Mouse (Mus musculus) heart, embryonic 10.5 days (tissue): Measurements from ENCODE around the gene Ntrk2. TPM values are rescaled to one million over a fixed set of nuclear protein-coding genes. Genes with fewer than 3 reads are reported as not detected.
A peak's percentile ranks its signal among the peaks of the same experiment; 100 is the strongest.
"Not testable (repeated sequence)": the region's sequence is repeated elsewhere in the genome, so short reads cannot be mapped to it uniquely, and the experiment has no call there.

ENCODE experiments used
- DNase-seq: peaks from one replicate; pipeline ENCODE4 v3.0.0-alpha.2; 2017; ENCODE audit warnings: low spot score
- H3K27ac ChIP-seq: fragments of 300-500 bp; sonication (generic); 2 replicates; pipeline ENCODE4 v1.5.1; 2016; ENCODE audit warnings: mild to moderate bottlenecking
- H3K27me3 ChIP-seq: fragments of 300-500 bp; sonication (generic); 2 replicates; pipeline ENCODE4 v1.6.1; 2016; ENCODE audit warnings: mild to moderate bottlenecking; ENCODE audit not compliant: poor library complexity, insufficient read depth, severe bottlenecking
- H3K36me3 ChIP-seq: fragments of 300-500 bp; sonication (generic); 2 replicates; pipeline ENCODE4 v1.6.1; 2016; ENCODE audit warnings: mild to moderate bottlenecking, moderate library complexity
- H3K4me1 ChIP-seq: fragments of 300-500 bp; sonication (generic); 2 replicates; pipeline ENCODE4 v1.6.1; 2016; ENCODE audit warnings: mild to moderate bottlenecking
- H3K4me3 ChIP-seq: fragments of 300-500 bp; sonication (generic); 2 replicates; pipeline ENCODE4 v1.5.1; 2016; ENCODE audit warnings: mild to moderate bottlenecking, moderate library complexity
- H3K9me3 ChIP-seq: fragments of 300-500 bp; sonication (generic); 2 replicates; pipeline ENCODE4 v1.6.1; 2016; ENCODE audit warnings: mild to moderate bottlenecking, moderate library complexity
- WGBS: fragments of 180-500 bp; shearing (Covaris S2); methylation state at CpG from one replicate; pipeline ENCODE4 v1.1.7; 2016; 5-methylcytosine and 5-hydroxymethylcytosine counted together
- polyA plus RNA-seq: library from polyadenylated mRNA; unstranded; fragments of >200 nt; fragmentation: Nextera tagmentation; extraction: Ambion mirVana; gene quantifications from 2 replicates; pipeline ENCODE4 v1.2.1, GENCODE M21; 2016

Gene Ntrk2
- polyA plus RNA-seq, 1 experiment from 2014 or later = 5.6 TPM

DNA sequence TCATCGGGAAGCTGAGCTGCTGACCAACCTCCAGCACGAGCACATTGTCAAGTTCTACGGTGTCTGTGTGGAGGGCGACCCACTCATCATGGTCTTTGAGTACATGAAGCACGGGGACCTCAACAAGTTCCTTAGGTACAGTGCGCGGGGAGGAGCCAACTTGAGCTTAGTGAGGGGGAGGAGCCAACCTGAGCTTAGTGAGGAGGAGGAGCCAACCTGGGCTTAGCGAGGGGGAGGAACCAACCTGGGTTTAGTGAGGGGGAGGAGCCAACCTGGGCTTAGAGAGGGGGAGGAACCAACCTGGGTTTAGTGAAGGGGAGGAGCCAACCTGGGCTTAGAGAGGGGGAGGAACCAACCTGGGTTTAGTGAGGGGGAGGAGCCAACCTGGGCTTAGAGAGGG lies 248.0 kb downstream of the Ntrk2 start:
- not testable (repeated sequence) for DNase-seq, H3K4me1 ChIP-seq, H3K36me3 ChIP-seq, H3K27ac ChIP-seq, H3K4me3 ChIP-seq, H3K9me3 ChIP-seq
- peaks cover 15% of the 10 kb centered on the region; the same call in 1 of the 2 replicates for H3K27me3 ChIP-seq
- WGBS = 75% methylated on average over 8 of the region's 8 CpGs

DNA sequence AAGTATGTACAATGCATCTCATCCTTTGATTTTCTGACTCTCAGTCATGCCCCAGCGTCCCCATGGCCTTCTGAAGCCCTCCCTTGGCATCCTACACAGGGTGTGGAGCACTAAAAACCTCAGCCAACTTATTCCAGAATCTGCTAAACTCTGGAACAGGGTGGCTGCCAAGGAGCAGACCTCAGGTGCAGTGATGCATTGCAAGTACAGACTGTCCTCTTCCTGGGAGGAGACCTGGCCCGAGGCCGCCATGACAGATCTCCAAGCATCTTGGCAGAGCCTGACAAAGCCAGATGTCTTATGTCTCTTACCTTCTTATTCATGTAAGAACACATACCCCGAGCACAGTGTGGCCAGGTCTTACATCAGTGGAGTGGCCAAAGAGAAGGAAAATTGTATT lies 250.5 kb downstream of the Ntrk2 start:
- H3K4me3 ChIP-seq = no peak overlapping the region
- H3K36me3 ChIP-seq = no peaks in the 10 kb centered on the region
- DNase-seq = no peak
- 81% methylated on average over 4 of the region's 4 CpGs for WGBS
- H3K9me3 ChIP-seq = no peaks in the 10 kb centered on the region
- H3K27ac ChIP-seq = no peak overlapping the region
- peaks cover 24% of the 10 kb centered on the region for H3K27me3 ChIP-seq
- no peaks in the 10 kb centered on the region for H3K4me1 ChIP-seq

DNA sequence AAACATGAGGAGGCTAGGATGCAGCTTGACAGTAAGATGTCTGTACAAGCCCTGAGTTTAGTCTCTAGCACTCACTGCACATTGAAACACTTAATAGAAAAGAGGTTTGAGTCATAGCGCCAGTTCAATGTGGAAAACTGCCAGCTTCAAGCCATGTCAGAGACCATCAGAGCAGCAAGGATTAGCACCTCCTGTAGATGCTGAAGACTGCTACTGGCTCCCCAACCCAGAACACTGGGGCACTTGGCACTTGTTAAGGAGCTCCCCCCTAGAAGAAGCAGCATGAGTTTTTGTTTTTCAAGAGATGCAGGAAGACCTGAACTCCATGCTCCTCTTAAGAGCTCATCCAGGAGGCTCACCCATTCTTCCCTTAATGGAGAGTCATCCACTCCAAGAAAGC lies 251.5 kb downstream of the Ntrk2 start:
- no peaks in the 10 kb centered on the region for H3K9me3 ChIP-seq
- no peak for DNase-seq
- H3K36me3 ChIP-seq = no peaks in the 10 kb centered on the region
- H3K27ac ChIP-seq = no peak overlapping the region
- no peaks in the 10 kb centered on the region for H3K4me1 ChIP-seq
- no peak overlapping the region for H3K4me3 ChIP-seq
- WGBS = 59% methylated on average over 1 of the region's 1 CpGs
- peaks cover 24% of the 10 kb centered on the region for H3K27me3 ChIP-seq

DNA sequence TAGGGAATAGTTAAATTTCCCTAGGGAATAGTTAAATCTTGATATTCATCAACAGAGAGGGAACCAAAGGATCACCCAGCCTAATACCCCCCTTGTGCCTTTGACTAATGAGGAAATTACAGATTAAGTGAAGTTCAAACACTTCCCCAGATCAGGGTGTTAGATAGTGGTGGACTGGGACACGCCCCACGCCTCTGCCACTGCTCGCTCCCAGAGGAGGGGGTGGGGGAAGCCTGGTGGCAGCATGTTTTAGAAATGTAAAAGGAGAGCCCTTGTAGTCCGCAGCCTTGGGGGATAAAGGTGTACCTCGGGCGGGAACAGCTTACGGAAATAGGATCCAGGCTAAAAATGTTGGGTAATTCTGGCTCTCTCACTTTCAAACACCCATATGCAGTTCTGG lies 252.7 kb downstream of the Ntrk2 start:
- H3K36me3 ChIP-seq = no peaks in the 10 kb centered on the region
- H3K27me3 ChIP-seq = peaks cover 24% of the 10 kb centered on the region
- 10% methylated on average over 7 of the region's 7 CpGs for WGBS
- DNase-seq = no peak
- no peak overlapping the region for H3K27ac ChIP-seq
- H3K4me1 ChIP-seq = no peaks in the 10 kb centered on the region
- no peak overlapping the region for H3K4me3 ChIP-seq
- no peaks in the 10 kb centered on the region for H3K9me3 ChIP-seq

DNA sequence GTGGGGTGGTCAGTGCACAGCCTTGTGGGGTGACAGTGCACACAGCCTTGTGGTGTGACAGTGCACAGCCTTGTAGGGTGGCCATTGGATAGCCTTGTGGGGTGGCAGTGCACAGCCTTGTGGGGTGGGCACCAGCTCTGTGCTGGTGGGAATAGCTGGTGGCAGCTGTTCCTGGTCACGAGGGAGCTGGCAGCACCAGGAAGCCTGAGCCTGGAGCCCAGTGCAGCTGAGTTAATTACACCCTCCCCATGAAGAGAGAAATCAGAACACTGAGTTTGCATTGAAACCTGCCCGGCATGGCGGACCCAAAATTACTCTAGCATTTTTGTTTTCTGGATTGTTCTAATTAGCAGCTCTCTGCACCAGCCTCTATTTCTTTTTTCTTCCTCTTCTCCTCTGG lies 259.3 kb downstream of the Ntrk2 start:
- Histone ChIP-seq H3K9me3 (no peaks in the 10 kb centered on the region), H3K4me1 (no peaks in the 10 kb centered on the region), H3K27ac (no peak overlapping the region), H3K27me3 (no peaks in the 10 kb centered on the region), H3K4me3 (no peak overlapping the region), H3K36me3 (no peaks in the 10 kb centered on the region)
- DNase-seq = no peak
- 72% methylated on average over 3 of the region's 3 CpGs for WGBS

DNA sequence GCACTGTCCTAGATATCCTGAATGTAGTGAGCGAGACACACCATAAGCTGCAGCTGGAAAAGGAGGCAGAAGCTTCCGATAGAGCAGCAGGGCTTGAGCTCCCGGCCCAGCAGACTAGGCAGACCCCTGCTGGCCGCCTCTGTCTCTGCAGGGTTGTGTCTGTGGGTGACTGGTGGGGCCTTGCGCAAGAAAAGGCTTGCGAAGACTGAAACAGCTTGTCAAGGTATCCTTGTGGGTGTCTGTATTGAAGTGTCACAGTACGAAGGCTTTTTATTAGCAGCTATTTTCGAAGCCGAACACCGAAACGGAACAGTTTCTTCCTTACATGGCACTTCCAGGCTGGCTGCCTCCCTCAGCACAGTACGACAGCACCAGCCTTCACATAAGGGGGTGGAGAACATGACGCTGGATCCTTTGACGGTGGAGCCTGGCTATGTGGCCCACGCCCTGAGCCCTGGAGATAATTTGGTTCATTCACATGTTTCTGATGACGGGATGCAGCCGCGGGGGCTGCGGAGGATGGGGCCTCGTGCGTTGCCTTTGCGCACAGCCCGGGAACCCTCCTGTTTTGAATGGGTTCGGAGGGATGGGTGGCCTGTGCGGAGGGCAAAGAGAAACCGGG lies 267.4 kb downstream of the Ntrk2 start:
- DNase-seq = peak; percentile 88
- peak overlapping the region; percentile 33 for H3K4me3 ChIP-seq
- WGBS = 25% methylated on average over 26 of the region's 26 CpGs
- H3K27ac ChIP-seq = no peak overlapping the region
- 0 out of 2 replicates have a peak, but pooled peaks cover 4% of the 10 kb centered on the region for H3K4me1 ChIP-seq
- peaks cover 44% of the 10 kb centered on the region for H3K27me3 ChIP-seq
- H3K36me3 ChIP-seq = no peaks in the 10 kb centered on the region
- H3K9me3 ChIP-seq = no peaks in the 10 kb centered on the region

DNA sequence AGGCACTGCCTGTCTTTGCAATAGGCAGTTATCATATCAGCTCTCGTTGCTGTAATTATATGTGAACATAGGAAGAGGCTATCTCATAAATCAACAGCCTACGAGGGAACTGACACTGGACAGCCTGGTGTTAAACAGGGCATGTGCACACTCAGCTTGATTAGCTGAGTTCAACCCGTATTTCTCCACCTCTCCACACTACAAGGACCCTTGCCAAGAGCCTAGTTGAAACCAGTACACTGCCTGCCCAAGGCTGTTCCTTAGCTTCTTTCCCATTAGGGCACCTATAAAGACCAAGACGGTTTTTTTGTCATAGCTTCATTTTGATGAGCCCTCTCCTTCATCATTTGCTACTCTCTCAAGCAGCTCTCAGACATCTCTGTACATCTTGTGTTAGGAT lies 270.1 kb downstream of the Ntrk2 start:
- H3K36me3 ChIP-seq = no peaks in the 10 kb centered on the region
- no peak for DNase-seq
- 59% methylated on average over 4 of the region's 4 CpGs for WGBS

DNA sequence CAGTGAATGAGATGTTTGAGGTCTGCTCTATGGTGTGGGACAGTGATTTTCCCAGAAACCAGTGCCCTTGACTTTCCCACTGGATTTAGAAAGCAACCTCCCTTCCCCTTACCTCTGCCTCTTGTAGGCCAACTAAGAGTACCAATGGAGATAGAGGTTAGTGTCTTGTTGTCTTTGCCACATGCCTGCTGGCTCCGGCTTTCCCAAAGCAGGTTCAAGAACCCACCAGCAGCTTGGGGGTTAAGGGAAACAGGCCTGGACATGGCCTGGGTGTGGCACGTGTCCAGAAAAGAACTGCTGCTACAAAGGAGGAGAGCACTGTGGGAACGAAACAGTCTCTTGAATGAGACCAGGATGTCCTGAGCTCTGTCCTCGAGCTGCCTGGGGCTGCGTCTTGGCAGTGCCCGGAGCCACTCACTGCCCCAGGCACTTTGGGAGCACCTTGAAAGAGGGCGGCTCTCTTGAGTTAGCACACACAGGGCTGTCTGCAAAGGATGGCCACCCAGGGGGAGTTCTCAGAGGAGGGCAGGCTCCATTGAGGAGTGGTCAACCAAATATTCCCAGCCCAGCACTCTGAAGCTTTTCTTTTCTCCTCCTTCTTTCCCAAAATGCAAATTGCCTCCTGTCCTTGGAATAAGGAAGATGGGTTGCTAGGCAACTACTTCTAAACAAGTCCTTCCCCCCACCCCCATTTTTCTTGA lies 273.5 kb downstream of the Ntrk2 start:
- Histone ChIP-seq H3K4me3 (no peak overlapping the region), H3K27me3 (peaks cover 15% of the 10 kb centered on the region), H3K4me1 (no peaks in the 10 kb centered on the region), H3K36me3 (no peaks in the 10 kb centered on the region), H3K27ac (no peak overlapping the region), H3K9me3 (no peaks in the 10 kb centered on the region)
- WGBS = 68% methylated on average over 7 of the region's 7 CpGs
- no peak for DNase-seq

More for the DNA sequence above, 270.1 kb downstream of the Ntrk2 start:
- Histone ChIP-seq H3K27ac (no peak overlapping the region), H3K27me3 (peaks cover 40% of the 10 kb centered on the region), H3K4me3 (no peak overlapping the region), H3K9me3 (no peaks in the 10 kb centered on the region), H3K4me1 (0 out of 2 replicates have a peak, but pooled peaks cover 4% of the 10 kb centered on the region)

DNA sequence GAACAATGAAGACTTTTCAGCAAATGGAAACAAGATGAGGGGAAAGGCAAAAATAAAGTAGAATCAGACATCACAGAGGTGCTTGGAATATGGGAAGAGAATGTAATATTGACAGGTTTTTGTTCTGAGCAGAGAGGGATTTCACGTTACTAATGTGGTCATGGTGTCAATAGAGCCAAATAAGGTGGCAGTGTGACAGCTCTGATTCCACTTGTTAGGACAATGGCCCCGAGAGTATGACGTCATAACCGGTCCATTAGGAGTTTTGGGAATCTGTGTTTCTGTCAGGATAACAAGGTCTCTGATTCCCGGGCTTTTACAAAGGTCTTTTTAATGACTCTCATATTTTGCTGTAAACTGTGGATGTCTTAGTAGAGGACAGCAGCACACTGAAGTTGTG lies 274.1 kb downstream of the Ntrk2 start:
- no peaks in the 10 kb centered on the region for H3K9me3 ChIP-seq
- DNase-seq = no peak
- 79% methylated on average over 5 of the region's 5 CpGs for WGBS
- H3K27me3 ChIP-seq = peaks cover 11% of the 10 kb centered on the region
- no peak overlapping the region for H3K27ac ChIP-seq
- H3K4me3 ChIP-seq = no peak overlapping the region
- no peaks in the 10 kb centered on the region for H3K4me1 ChIP-seq
- H3K36me3 ChIP-seq = no peaks in the 10 kb centered on the region

DNA sequence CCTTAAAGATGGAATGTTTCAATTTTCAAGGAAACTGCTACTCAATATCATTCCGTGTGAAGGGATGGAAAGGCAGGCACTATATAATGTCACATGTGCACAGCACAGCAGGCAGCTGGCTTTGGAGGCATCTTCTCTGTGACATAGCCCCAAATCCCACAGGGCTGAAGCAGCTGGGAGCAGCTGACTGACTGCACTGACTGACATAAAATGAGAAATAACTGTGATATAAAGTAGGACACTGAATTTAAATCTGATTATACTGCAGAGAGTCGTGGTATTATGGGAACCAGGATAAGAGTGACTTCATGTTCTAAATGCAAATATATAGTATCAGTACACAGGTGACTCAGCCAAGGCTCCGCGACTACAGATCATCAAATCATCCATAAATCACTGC lies 282.6 kb downstream of the Ntrk2 start:
- peaks cover 4% of the 10 kb centered on the region; the same call in 1 of the 2 replicates for H3K4me1 ChIP-seq
- 80% methylated on average over 4 of the region's 4 CpGs for WGBS
- no peak for DNase-seq
- H3K36me3 ChIP-seq = no peaks in the 10 kb centered on the region
- no peaks in the 10 kb centered on the region for H3K9me3 ChIP-seq
- H3K4me3 ChIP-seq = no peak overlapping the region
- no peaks in the 10 kb centered on the region for H3K27me3 ChIP-seq
- H3K27ac ChIP-seq = no peak overlapping the region

DNA sequence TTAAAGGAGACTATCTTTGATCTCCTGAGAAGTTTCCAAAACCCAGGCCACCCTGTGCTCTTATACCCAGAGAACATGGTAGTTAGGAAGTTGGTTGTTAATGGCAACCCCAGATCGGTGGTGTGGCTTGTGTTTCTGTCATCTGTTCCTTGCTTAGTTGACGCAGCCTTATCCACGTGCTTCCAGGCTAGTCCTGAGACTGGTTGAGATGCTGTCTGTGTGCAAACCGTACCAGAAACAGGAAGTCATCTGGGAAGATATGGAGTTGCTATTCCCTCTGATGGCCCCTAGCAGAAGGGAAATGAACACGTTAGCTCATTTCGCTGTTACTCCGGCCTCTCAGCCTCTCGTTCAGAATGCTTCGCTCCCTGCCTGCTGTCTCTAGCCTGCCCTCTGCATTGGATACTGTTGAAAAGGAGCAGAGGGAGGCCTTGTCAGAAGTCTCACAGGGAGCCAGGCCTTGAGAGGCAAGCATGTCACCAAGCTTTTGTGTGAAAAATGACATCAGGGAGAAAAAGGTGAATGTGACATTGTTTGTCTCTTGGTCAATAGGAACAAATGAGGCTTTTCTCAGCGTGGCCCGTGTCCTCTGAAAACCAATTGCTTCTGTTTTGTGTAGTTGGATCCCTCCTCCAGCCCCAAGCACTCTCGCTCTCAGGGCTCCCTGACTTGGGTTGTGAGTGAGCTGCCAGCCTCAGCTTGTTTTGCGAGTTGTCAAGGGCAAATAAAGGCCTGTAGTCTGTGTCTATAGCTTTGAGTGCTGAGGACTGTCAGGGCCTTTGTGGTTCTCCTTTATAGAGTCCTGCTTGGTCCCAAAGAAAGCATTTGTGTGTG lies 285.0 kb downstream of the Ntrk2 start:
- DNase-seq = no peak
- Histone ChIP-seq H3K36me3 (no peaks in the 10 kb centered on the region), H3K9me3 (no peaks in the 10 kb centered on the region), H3K27me3 (0 out of 2 replicates have a peak, but pooled peaks cover 5% of the 10 kb centered on the region), H3K27ac (no peak overlapping the region), H3K4me1 (peaks cover 4% of the 10 kb centered on the region; the same call in 1 of the 2 replicates), H3K4me3 (no peak overlapping the region)
- 50% methylated on average over 13 of the region's 13 CpGs for WGBS

DNA sequence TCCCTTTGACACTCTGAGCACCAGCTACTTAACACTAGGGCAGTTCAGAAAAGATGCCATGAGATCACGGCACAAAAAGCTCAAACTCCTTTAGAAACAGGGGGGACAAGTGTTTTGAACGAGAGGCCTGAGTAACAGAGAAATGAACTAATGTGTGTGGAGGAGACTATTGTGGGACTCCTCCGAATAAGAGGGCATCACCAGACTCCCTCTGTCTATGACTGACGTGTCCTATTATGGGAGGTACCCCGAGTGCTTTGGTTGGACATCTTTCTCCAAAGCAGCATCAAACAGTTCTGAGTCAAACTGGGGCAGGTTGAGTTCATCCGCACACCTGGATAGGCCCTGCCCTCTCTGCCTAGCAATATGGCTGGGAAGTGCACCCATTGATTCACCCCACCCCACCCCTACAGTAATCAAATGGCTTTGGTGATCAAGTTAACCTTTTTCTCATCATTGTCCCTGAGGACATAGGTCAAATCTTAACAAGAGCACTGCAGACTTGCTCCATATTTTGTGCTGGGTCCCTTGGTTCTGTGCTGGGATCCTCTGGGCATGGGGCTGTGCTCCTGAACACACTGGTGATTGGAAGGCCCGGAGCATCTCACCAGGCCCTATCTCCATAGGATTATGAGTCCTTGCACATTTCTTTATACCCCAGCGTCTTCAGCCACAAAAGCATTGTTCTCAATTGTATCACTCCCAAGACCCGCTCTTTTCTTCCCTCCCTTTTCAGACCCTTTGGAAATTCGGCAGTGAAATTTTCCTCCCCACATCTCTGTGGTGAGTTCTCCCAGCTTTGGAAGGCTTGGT lies 285.9 kb downstream of the Ntrk2 start:
- Histone ChIP-seq H3K27ac (no peak overlapping the region), H3K36me3 (no peaks in the 10 kb centered on the region)
- 68% methylated on average over 10 of the region's 10 CpGs for WGBS

More for the DNA sequence above, 285.9 kb downstream of the Ntrk2 start:
- Histone ChIP-seq H3K27me3 (0 out of 2 replicates have a peak, but pooled peaks cover 5% of the 10 kb centered on the region), H3K4me1 (peaks cover 4% of the 10 kb centered on the region; the same call in 1 of the 2 replicates), H3K4me3 (no peak overlapping the region), H3K9me3 (no peaks in the 10 kb centered on the region)
- no peak for DNase-seq
